Mouse (Mus musculus) heart, postnatal 14 days (tissue): Measurements from ENCODE around the gene Sytl2. TPM values are rescaled to one million over a fixed set of nuclear protein-coding genes. Genes with fewer than 3 reads are reported as not detected.

ENCODE experiments used
- DNase-seq, 2 experiments: peaks; one replicate each; pipeline ENCODE4 v3.0.0; 2021 to 2022
- intact Hi-C: fragments of 180-260 bp; cut with DNase I; formaldehyde crosslinking; loops from one replicate; pipeline ENCODE4 v1.15.1; 2025
- long read RNA-seq, 2 experiments: library from polyadenylated mRNA; stranded (forward); transcript quantifications; one replicate each; pipeline ENCODE4 v2.0.0; 2021
- total RNA-seq, 2 experiments: library from RNA; stranded (reverse); gene quantifications; 2 replicates each; pipeline ENCODE4 v1.2.3; 2021

The Sytl2 gene
- 1 to 10 TPM; 4.1 to 4.6 TPM for total RNA-seq
- long read RNA-seq, experiment 1, partial matches to known transcripts, result 0 of 1 reads
- long read RNA-seq, experiment 1, other reads (novel, unspliced or antisense), result 1 of 1 reads
- long read RNA-seq, experiment 2, partial matches to known transcripts, result 1 of 3 reads
- long read RNA-seq, experiment 2, other reads (novel, unspliced or antisense), result 2 of 3 reads

GRCm38 (mm10) chr7:90301942-90302646, at the start of gene Sytl2:
Gene Sytl2, plus strand, starts transcription at chr7:90302252.
- peak; percentile 62 to 68 for DNase-seq
- intact Hi-C loops, result no loop called here

DNA sequence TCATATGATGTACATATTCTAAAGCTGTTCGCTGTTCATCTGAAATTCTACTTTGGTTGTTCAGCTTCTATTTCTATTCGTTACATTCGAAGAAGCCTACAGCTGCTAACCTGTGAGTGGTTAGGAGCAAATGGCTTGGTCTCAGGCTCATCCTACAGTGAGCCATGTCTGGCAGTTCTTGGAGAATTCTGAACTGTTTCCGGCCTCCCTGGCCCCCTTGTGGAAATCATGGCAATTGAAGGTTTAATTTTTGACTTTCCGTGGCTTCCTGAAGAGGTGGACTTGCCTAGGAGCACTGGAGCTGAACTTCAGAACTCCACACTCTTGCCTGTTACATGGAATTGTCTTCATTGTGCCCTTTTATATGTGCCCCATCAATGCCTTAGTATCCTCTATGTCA, 49.1 kb upstream of the Sytl2 start:
- no peak for DNase-seq
- intact Hi-C loops, result no loop called here

- DNase-seq, result peak in 1 of 2 experiments; percentile 31
Observed at GRCm38 (mm10) chr7:90258701-90259100, 43.4 kb upstream of the Sytl2 start.

DNA sequence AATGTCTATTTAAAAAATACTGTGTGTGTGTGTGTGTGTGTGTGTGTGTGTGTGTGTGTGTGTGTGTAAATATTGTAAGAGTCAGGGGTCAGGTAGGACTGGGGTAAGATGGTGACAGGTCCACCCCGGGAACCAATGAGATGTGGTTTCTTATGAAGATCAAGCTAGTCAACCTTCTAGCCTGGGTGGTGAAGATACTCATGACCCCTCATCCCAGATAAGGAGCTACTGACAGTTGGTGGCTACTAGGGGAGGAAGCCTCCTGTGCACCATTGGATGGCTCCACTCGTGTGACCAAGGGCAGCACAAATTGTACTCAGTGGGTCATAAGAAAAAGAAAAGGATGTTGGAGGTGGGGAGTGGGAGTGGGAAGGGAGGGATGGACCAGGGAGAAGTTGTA, 42.2 kb upstream of the Sytl2 start:
- intact Hi-C loops, result loop anchor here (5.0 to 10.0 kb wide), 2 partner anchors 33 to 105 kb away; no protein-coding TSS in a partner anchor
- no peak for DNase-seq

More at GRCm38 (mm10) chr7:90258701-90259100, 43.4 kb upstream of the Sytl2 start:
- intact Hi-C loops, result no loop called here

DNA sequence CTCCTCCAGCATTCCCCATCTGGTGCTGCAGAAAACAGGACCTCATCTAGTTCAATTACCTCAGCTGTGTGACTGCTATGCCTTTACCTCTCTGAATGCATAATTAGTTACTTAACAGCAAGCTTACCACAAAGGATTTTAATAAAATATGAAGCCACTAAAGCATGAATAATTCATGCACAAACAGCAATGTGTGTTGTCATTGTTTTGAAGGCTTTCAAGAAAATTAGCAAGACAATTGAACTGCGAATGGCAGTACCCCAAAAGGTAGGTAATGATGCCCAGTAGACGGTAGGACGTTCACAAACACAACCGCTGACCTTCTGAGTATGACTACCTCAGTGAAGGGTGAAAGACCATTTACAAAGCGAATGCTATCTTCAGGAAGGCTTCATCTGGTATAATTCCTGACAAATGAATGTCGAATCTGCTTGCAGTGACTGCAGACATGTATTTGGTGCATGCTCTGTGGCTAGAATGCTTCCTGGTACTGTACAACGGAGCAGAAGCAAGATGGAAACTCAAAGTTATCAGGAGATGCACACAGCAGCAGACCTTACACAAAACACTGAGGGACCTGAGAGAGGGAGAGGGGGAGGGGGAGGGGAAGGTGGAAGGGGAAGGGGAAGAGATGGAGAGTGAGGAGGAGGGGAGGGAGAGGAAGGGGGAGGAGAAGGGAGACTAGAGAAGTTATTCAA, 40.0 kb upstream of the Sytl2 start:
- no peak for DNase-seq
- intact Hi-C loops, result loop anchor here (5.0 to 10.0 kb wide), 2 partner anchors 35 to 107 kb away; no protein-coding TSS in a partner anchor

DNA sequence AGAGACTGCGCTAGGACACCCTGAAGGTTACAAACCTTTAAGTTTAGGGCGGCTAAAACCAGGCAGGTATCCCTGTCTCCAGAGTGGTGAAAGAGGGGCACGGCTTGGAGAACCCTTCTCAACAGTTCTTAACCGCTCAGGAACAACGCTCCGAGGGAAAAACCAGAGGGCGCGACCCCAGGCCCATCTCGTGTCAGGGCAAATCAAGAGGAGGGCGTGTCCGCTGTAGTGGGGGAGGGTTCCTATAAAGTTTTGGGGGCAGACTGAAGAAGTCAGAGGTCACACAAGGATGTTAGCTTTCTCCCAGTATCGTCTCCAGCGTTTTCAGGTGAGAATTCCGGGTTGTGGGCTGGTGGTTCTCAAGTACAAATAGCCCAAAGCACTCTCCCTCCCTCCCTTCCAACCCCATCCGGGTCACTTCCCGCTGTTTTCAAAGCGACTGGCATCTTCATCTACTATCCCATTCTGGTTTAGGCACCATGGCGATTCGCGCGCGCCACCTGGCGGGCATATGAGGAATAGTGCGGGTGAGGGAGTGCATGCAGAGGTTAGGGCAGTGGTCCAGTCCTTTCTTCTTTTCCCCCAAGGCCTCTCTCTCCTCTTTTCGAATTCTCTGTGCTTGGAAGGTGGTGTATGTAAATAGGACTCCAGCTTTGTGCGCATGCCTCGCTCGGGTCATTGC, 36.6 kb upstream of the Sytl2 start, which contains the start of gene Ccdc83:
TSS of gene Ccdc83 (minus strand) at position 489 of the 682 bp plus-strand sequence.
- DNase-seq, result peak; percentile 82 to 87
- intact Hi-C loops, result loop anchor here (1.0 to 10.0 kb wide), 3 partner anchors 111 to 267 kb away; no protein-coding TSS in a partner anchor

GRCm38 (mm10) chr7:90270141-90270540, 31.9 kb upstream of the Sytl2 start:
- no peak for DNase-seq
- intact Hi-C loops, result no loop called here

DNA sequence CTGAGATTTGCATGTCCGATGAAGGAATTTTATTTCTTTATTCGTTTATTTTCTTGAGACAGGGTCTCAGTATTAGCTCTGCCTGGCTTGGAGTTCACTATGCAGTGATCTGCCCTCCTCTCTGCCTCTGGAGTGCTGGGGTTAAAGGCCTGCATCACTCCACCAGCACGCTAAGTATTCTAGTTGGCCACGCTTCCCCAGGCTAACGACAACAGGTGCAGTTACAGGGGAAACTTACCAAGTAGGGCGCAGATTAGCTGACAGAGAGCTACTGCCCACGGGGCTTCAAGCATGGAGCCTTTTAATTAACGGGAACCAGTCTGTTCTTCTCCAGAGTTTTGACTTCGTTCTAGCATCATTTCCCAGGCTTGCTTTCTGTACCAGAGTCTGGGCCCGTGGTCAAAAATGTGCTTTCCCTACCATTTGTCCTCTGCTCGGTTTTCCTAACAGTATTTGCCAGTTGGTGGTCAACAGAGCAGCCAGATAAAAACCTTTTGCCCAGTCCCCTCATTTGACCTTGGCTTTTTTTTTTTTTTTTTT, 27.4 kb upstream of the Sytl2 start:
- intact Hi-C loops, result no loop called here
- DNase-seq, result no peak

DNA sequence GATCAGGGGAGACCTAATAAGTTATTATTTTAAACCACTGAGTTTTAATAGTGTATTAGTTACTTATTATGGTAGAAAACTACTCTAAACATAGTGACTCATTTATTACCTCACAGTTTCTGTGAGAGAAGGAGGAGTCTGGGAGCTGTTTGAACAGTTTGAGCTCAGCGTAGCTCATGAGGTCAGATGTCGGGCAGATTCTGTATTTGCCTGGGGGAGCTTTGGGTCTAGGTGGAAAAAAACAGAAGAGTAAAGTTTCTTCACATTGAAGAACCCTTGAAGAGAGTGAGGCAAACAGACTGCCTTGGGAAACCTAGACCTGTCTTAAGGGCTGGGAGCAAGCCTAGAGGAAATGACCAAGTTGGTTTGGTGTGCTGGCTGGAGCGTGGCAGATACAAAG, 24.8 kb upstream of the Sytl2 start:
- intact Hi-C loops, result no loop called here
- no peak for DNase-seq

DNA sequence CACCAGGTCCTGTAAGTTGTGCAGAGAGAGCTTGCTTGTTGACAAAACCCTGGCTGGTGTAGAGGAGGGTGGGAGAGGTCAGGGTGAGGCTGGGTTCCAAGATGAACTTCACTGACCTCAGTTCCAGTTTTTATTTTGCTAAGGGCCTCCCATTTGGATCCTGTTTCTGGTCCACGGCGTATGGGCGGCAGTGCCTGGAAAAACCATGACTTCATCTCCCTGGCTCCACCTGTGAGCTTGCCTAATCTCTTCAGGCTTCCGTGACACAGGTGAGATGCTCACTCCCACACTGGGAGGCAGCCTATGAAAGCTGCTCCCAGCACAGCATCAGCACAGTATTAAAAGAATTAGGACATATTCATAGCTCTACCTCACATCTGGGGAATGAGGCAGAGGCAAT, 24.3 kb upstream of the Sytl2 start:
- intact Hi-C loops, result no loop called here
- no peak for DNase-seq

GRCm38 (mm10) chr7:90279136-90279535, 22.9 kb upstream of the Sytl2 start:
- DNase-seq, result no peak
- intact Hi-C loops, result no loop called here

DNA sequence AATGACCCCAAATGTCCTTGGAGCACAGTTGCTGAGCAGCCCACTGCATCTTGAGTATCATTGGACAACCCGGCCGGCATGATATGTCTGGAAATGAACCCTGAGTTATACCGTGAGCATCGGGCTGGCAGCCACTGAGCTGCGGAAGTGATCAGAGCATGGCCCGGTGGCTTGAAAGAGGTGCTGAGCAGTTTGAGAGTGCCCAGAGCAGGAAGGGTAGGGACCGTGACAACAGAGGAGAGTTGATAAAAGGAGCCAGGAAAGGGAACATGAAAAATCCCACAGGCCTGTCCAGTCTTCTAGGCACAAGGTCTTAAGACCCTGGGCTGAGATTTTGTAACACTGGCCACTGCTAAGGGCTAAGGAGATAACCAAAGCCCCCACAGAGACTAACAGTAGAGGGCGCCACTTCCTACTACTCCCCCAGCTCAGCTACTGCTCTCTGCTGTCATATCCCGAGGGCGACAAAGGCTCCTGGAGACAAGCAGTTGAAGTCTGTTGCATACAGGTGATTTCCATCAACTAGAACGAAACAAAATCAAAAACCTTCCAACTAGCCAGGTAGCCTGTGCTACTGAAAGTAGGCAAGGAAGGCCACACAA, 21.7 kb upstream of the Sytl2 start:
- DNase-seq, result peak in 1 of 2 experiments; percentile 46
- intact Hi-C loops, result loop anchor here (2.0 kb wide), 1 partner anchor 128 kb away; no protein-coding TSS in a partner anchor

GRCm38 (mm10) chr7:90280878-90281277, 21.2 kb upstream of the Sytl2 start:
- intact Hi-C loops, result loop anchor here (2.0 kb wide), 1 partner anchor 128 kb away; no protein-coding TSS in a partner anchor
- no peak for DNase-seq

DNA sequence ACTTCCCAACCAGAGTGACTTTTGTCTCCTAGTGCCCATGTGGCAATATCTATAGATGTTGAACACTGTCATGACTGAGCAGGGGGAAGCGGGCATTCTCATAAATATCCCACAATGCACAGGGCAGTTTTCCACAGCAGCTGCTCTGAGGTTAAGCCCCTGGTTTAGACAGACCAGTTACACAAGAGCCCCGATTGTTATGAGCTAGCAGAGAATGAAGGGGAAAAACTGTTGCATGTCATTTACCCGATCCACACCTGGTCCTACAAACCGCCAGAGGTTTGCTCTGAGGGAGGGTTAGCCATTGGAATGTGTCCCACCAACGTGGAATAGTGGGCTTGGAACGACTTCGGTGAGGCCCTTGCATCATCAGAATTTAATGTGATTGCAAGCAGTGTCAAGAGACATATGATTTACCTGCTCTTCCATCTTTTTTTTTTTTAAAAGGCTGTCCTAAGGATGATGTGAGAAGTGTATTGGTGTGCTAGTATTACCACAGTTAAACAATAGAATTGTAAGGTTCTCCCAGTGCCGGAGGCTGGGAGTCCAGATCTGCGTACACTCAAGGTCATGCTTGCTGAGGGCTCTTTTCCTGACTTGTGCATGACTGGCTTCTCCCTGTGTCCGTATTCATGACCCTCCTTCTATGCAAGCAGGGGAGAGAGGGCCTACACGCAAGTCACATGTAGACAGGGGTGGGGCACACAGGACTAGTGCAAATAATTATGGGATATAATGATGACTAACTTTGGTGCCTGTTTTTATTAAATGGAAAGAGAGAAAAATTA, 20.1 kb upstream of the Sytl2 start:
- intact Hi-C loops, result loop anchor here (2.0 kb wide), 1 partner anchor 127 kb away; no protein-coding TSS in a partner anchor
- no peak for DNase-seq

- intact Hi-C loops, result no loop called here
- no peak for DNase-seq
Observed at GRCm38 (mm10) chr7:90282786-90283185, 19.3 kb upstream of the Sytl2 start.

- intact Hi-C loops, result no loop called here
Observed at GRCm38 (mm10) chr7:90284793-90285192, 17.3 kb upstream of the Sytl2 start.

DNA sequence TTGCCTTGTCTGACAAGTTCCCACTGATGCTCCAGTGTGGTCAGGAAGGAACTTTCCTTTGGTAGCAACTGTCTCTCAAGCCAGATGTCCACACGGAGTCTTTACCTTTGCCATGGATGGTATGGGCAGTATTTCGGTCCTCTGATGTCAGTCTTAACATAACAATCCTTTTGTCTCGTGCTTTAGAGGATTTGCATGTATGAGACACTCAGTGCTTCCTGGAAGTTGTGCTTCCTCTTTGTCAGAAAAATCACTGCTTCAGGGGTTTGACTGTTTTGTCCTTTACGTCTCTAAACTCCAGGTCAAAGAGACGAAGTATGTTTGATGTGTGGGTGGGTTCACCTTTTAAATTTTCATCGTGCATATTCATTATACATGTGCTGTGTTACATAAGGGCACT, 10.2 kb upstream of the Sytl2 start:
- intact Hi-C loops, result no loop called here
- DNase-seq, result no peak

More at GRCm38 (mm10) chr7:90284793-90285192, 17.3 kb upstream of the Sytl2 start:
- DNase-seq, result no peak

DNA sequence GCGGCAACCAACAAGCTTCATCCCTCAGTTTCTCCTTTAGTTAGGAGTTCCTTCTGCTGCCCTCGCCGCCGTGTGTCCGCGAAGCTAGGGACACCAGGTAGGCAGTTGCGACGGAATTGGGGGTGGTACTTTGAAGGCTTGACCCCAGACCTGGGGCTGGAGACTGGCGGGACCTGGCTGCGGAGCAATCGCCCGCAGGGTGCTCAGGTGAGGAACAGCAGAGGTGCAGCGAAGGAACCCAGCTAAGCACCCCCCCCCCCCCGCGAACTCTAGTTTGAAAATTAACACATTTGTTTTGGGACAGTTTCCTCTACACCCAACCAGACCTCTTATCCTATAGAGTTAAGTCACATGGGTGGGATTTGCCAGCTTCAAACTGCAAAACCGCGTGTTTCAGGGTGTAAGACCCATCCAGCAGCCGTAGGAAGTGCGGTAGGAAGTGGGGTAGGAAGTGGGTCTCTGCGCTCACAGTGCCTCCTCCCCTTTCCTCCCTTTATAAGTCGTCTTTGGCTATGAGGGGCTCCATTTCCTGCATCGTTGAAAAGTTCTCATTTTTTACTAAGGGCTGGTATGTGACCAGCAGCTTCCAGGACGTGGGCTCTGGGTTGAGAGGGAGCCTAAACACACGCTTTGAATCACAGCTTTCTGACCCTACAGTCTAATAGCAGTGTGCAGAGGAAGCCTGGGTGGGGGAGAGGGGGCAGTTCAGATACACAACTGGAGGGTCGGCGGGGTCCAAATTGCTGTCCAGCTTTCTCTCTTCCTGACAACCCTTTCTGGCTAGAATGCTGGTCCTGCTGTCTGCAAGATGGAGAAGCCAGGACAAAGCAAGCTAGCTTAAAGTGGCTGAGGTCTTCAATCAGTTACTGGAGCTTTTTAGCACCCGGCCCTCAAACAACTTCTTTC, 848 bp downstream of the Sytl2 start:
- no peak for DNase-seq
- intact Hi-C loops, result no loop called here
